Mouse (Mus musculus): ENCODE measurements at regions not wholly inside any gene's neighbourhood (a gene's known extent, or its start where the extent isn't known, plus 50 kb on each side); places are given as distances from the start of the nearest gene placed in this dataset.
"Not testable (repeated sequence)": the region's sequence is repeated elsewhere in the genome, so short reads cannot be mapped to it uniquely, and the experiment has no call there.

GRCm38 (mm10) chr12:33496306-33496705 is 66.9 kb downstream of the Twistnb start:
- DNase-seq (ENCODE audit: low read depth, low spot score): no peak

GRCm38 (mm10) chr12:33497319-33497892 is 68.0 kb downstream of the Twistnb start:
- DNase-seq (ENCODE audit: low read depth, low spot score): no peak

GRCm38 (mm10) chr12:33541566-33541965 is 112.1 kb downstream of the Twistnb start:
- no peak for DNase-seq (ENCODE audit: low read depth, low spot score)

GRCm38 (mm10) chr12:33551660-33552059 is 122.2 kb downstream of the Twistnb start:
- not testable (repeated sequence) for DNase-seq (ENCODE audit: low read depth, low spot score)

GRCm38 (mm10) chr12:33552231-33552630 is 122.8 kb downstream of the Twistnb start:
- DNase-seq (ENCODE audit: low read depth, low spot score): no peak

GRCm38 (mm10) chr12:33552651-33553050 is 123.2 kb downstream of the Twistnb start:
- DNase-seq (ENCODE audit: low read depth, low spot score): no peak

GRCm38 (mm10) chr12:33553731-33554130 is 124.3 kb downstream of the Twistnb start:
- peak; percentile 55 for DNase-seq (ENCODE audit: low read depth, low spot score)

GRCm38 (mm10) chr12:33561141-33561540 is 131.7 kb downstream of the Twistnb start:
- no peak for DNase-seq (ENCODE audit: low read depth, low spot score)

GRCm38 (mm10) chr12:33577877-33578428 is 148.5 kb downstream of the Twistnb start:
- no peak for DNase-seq (ENCODE audit: low read depth, low spot score)

GRCm38 (mm10) chr12:33580809-33581208 is 151.4 kb downstream of the Twistnb start:
- no peak for DNase-seq (ENCODE audit: low read depth, low spot score)

- DNase-seq (ENCODE audit: low read depth, low spot score): no peak
Measured at GRCm38 (mm10) chr12:33591031-33591430, 161.6 kb downstream of the Twistnb start.

GRCm38 (mm10) chr12:33592431-33592911 is 163.0 kb downstream of the Twistnb start:
- peak; percentile 56 for DNase-seq (ENCODE audit: low read depth, low spot score)

- peak; percentile 55 for DNase-seq (ENCODE audit: low read depth, low spot score)
Measured at GRCm38 (mm10) chr12:33592938-33593337, 163.5 kb downstream of the Twistnb start.

GRCm38 (mm10) chr12:33593685-33594084 is 164.2 kb downstream of the Twistnb start:
- peak; percentile 41 for DNase-seq (ENCODE audit: low read depth, low spot score)

- no peak for DNase-seq (ENCODE audit: low read depth, low spot score)
Measured at GRCm38 (mm10) chr12:33605393-33605792, 176.0 kb downstream of the Twistnb start.

- no peak for DNase-seq (ENCODE audit: low read depth, low spot score)
Measured at GRCm38 (mm10) chr12:33607811-33608602, 178.6 kb downstream of the Twistnb start.

GRCm38 (mm10) chr12:33612378-33612777 is 182.9 kb downstream of the Twistnb start:
- no peak for DNase-seq (ENCODE audit: low read depth, low spot score)

GRCm38 (mm10) chr12:33620391-33620790 is 191.0 kb downstream of the Twistnb start:
- no peak for DNase-seq (ENCODE audit: low read depth, low spot score)

GRCm38 (mm10) chr12:33626092-33626882 is 196.9 kb downstream of the Twistnb start:
- DNase-seq (ENCODE audit: low read depth, low spot score): no peak

- no peak for DNase-seq (ENCODE audit: low read depth, low spot score)
Measured at GRCm38 (mm10) chr12:33652597-33652996, 223.2 kb downstream of the Twistnb start.

- DNase-seq (ENCODE audit: low read depth, low spot score): no peak
Measured at GRCm38 (mm10) chr12:33675508-33675907, 246.1 kb downstream of the Twistnb start.

GRCm38 (mm10) chr12:33692870-33693269 is 235.4 kb upstream of the Ferd3l start:
- DNase-seq (ENCODE audit: low read depth, low spot score): no peak
